Mouse (Mus musculus): ENCODE measurements at regions not wholly inside any gene's neighbourhood (a gene's known extent, or its start where the extent isn't known, plus 50 kb on each side); places are given as distances from the start of the nearest gene placed in this dataset.

DNA sequence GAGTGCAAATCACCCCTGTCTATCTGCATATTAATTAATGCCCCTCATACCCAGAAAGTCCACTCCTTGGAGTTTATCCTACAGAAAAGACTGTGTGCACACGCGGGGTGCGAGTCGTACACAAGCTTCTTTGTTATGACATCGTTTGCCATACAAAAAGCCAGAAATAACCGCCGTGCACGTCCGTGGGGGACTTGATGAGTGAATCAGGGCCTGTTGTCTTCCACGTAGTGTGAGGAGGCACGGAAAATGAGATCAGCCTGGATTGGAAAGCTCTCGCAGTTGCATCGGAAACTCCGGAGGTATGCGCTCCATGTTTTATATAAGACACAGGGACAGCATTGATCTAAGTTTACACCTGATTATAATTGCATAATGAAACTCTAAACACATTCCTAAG, 120.3 kb downstream of the Etnk1 start:
- DNase-seq (ENCODE audit: low read depth) = no peak

DNA sequence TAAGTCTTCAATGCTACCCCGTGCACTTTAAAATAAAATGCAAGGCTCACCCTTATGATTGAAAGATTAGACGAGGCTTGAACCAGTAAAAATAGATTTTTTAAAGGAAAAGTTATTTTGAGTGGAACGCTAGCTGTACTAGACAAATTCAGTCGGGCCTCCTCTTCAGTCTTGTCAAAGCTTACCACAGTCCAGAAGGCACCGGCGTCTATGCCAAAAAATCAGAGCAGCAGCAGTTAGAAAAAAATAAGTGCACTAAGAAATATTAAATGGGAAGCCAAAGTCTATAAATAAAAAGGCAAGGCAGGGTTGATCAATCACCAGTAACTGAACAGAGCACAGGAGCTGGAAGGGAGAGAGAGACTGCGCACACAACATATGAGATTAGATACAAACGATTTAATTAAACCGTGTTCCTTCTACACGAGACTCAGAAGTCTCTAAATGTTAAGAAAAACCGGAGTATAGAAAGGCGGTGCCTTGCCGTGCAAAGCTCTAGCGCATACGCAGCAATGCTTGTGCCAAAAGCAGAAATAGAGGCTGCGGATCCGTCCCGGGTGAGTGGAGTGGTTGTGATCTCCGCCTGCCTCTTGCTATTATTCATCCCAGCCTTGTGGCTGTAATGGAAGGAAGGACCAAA, 121.6 kb downstream of the Etnk1 start:
- no peak for DNase-seq (ENCODE audit: low read depth)

GRCm38 (mm10) chr6:143293648-143294047, 126.6 kb downstream of the Etnk1 start:
- DNase-seq (ENCODE audit: low read depth) = no peak

DNA sequence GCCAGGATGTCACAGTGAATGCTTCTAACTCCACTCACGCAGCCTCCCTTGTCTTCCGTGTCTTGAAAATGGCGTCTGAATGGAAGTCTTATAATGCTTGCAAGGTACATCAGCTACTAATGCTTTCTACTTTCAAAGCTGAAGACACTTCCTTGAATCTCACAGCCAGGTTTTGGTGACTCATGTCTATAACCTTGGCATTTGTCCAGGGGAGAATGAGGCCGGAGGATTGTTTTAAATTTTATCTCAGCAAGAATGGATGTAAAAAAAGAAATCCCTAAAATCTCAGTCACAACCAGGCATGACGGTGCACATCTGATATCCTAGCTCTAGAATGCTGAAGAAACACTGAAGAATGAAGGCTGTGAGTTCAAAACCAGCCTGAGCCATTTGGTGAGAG, 131.4 kb downstream of the Etnk1 start:
- DNase-seq (ENCODE audit: low read depth) = peak; percentile 47

GRCm38 (mm10) chr6:143301414-143301813, 134.4 kb downstream of the Etnk1 start:
- no peak for DNase-seq (ENCODE audit: low read depth)

DNA sequence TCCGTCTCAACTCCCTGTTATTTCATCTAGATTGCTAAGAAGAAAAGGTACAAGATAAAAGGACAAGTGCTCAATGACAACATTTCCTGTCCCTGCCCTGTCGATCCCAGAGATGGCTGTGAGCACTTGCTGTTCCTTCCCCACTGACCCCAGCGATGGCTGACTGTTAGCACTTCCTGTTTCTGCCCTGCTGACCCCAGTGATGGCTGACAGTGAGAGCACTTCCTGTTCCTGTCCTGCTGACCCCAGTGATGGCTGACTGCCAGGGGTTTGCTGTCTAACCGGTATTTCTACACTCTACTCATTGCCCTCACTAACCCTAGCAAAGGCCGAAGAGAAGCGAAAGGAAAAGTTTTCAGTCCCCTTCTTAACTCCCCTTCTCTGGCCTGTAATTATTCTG, 140.3 kb downstream of the Etnk1 start:
- no peak for DNase-seq (ENCODE audit: low read depth)

GRCm38 (mm10) chr6:143315859-143316258, 148.8 kb downstream of the Etnk1 start:
- peak; percentile 35 for DNase-seq (ENCODE audit: low read depth)

GRCm38 (mm10) chr6:143320426-143320825, 153.4 kb downstream of the Etnk1 start:
- peak; percentile 78 for DNase-seq (ENCODE audit: low read depth)

DNA sequence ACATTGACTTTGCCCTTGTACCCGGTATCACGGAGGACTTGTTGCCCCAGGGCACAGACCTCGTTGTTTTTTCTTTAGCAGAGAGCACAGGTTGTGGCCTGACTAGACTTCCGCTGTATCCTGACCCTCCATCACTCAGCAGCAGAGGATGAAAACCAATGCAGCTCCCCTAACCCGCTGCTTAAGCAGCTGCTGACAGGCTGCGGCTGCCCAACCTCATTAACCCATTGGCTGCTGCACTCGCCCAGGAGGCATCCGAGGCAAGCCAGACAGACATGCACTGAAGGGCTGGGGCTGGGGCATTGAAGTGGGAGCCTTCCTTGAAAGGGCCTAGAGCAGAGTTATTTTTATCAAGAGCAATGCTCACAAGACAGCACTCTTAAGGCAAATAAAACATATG, 157.6 kb downstream of the Etnk1 start:
- no peak for DNase-seq (ENCODE audit: low read depth)

DNA sequence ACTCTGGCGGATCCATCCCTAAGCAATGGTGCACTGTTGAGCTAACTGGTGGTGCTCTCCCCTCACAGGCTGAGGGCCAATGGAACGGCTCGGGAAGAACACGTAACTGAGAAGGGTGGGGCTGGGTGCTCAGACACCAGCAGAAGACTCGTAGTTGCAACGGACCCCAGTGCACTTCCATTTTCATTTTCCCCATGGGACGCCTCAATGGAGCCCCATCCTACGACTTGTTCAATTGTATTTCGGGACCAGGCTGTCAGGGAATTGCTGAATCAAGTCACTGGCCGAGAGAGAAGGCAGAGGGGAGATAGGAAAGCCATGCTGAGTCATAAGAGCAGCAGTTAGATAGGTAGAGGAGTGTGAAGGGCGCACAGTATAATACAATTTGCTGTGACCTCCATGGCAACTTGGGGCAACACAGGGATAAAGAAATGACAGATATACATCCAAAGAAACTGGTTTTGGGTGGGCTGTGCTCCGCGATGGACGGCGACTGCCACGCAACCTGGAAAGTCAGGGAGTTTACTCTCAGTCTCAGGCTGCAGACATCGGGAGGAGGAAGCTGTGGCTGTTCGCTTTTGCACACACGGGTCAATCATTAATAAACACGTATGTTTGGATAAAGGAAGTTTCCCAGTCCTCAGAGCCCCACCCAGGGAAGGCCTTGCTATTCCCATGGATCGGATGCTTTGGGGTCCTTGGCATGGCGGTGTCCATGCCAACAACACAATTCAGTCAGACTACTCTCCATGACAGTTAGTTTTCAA, 160.1 kb downstream of the Etnk1 start:
- no peak for DNase-seq (ENCODE audit: low read depth)

DNA sequence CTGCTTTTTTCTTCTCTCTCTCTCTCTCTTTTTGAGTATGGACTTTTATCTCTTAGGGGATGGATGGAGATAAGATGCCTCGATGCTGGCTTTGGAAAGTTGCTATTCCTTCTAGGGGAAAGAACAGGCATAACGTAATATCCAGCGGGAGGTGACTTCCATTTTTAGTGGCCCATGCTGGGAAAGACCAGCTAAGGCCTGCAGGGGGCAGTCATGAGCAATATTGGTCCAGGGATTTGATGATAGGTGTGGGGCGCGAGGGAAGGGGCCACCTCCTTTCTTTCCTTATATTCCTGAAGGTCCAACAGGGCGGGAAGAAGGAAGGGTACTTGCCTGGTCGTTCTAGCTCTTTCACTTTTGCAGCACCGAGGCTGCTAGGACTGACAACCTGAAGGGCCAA, 160.8 kb downstream of the Etnk1 start:
- no peak for DNase-seq (ENCODE audit: low read depth)

DNA sequence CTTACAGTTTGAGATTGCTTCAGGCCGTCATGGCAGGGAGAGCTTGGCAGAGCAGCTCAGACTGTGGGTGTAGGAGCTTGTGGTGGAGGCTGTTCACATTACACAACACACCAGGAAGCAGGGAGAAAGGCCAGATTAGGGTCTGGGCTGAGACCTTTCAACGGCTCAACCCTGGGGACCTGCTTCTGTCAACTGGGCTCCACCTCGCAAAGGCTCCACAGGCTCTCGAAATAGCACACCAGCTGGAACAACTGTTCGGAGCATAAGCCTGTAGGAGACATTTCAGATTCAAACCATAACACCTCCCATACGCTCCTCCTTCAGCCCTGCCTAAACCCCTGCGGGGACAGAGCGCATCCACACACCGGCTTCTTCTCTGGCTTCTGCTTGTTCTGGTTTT, 161.2 kb downstream of the Etnk1 start:
- no peak for DNase-seq (ENCODE audit: low read depth)

- no peak for DNase-seq (ENCODE audit: low read depth)
Measured at GRCm38 (mm10) chr6:143329096-143329495, 162.1 kb downstream of the Etnk1 start.

GRCm38 (mm10) chr6:143333493-143333892, 166.5 kb downstream of the Etnk1 start:
- DNase-seq (ENCODE audit: low read depth) = peak; percentile 39

GRCm38 (mm10) chr6:143336574-143336973, 169.6 kb downstream of the Etnk1 start:
- no peak for DNase-seq (ENCODE audit: low read depth)

GRCm38 (mm10) chr6:143349000-143349399, 182.0 kb downstream of the Etnk1 start:
- peak; percentile 29 for DNase-seq (ENCODE audit: low read depth)

DNA sequence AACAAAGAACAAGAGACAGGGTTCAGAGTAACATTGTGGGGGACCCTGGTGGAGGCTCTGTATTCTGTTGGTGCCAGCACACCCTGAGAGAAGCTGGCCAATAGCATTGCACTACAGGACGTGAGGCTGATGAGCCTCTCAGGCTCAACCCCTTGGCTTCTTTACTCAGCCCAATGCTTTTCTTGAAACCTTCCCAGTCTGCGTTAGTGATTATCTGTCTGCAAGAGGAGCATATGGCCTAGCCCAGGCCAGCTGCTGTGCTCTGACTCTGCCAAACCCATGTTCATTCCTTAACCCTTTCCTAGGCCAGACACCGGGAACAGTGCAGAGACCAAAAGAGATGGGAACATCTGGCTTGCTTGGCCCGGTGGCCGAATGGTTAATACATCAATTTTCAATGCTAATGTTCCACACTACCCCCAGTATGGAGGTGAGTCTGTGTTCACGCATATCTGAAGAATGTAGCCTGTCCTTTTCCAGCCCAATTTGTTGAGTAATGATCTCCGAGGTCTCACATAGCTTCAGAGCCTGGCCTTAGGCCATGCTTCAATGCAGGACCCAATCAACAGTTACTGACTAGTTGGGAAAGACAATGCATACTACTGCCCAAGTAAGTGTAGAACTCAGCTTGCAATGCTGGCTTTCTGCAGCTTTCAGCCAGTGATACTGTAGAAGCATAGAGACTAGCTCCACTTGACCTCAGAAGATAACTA, 192.5 kb downstream of the Etnk1 start:
- DNase-seq (ENCODE audit: low read depth) = peak; percentile 43

- peak; percentile 19 for DNase-seq (ENCODE audit: low read depth)
Measured at GRCm38 (mm10) chr6:143361149-143361725, 194.2 kb downstream of the Etnk1 start.

- no peak for DNase-seq (ENCODE audit: low read depth)
Measured at GRCm38 (mm10) chr6:143361963-143362362, 194.9 kb downstream of the Etnk1 start.

GRCm38 (mm10) chr6:143365840-143366239, 198.8 kb downstream of the Etnk1 start:
- peak; percentile 92 for DNase-seq (ENCODE audit: low read depth)

DNA sequence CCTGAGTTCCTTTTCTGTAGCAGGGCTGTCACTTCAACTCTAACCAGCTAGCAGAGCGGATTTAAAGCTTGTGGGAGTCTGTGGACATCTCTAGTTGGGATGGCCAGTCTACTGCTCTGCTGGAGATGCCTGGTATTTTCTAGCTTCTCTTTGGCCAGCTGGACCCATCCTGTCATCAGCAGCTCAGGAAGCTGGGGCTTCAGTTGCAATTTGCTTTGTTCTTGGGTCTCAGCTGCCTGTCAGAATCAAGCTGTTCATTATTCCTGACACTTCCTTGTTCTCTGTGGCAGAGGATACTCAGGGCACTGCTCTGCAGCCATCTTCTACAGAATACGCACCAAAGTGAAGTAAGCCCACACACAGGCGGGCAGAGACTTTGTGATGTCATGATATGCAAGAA, 200.8 kb downstream of the Etnk1 start:
- no peak for DNase-seq (ENCODE audit: low read depth)

DNA sequence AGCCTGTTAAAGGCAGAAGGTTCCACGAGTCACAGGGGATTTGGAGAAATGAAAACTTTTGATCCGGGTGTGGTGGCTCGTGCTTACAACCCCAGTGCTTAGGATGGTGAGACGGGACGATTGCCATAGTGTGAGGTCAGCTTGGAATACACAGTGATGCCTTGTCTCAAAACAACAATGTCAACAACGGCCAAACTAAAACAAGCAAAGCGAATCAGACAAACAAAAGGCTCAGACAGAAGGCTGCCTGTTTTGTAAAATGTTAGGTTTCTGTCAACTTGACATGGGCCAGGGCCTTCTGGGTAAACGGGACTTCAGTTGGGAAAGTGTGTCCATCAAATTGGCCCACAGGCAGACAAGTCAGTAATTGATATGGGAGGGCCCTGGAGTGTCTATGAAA, 201.6 kb downstream of the Etnk1 start:
- no peak for DNase-seq (ENCODE audit: low read depth)

DNA sequence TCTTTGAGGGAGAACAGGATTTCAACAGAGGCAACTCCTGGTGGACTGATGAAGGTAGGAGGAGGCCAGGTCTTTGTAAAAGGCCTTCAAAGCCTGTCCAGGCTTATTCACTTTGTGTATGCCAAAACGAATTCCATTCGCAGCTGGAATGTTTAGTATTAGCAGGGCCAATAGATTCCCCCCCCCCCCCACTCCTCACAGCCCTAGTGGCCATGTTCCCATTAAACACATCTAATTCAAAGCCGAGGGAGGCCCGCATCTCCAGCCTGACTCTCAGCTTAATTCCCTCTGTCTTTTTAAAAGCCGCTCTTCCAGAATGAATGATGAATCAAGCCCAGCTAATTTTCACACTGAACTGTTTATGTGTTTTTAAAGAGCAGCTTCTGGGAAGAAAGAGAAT, 205.5 kb downstream of the Etnk1 start:
- DNase-seq (ENCODE audit: low read depth) = no peak

All from NIH3T3 (cell line).